Mouse (Mus musculus) thymus, adult 2 months (tissue): ENCODE measurements around the gene Mavs.

Experiments
- CTCF ChIP-seq: fragments of 200-500 bp; IDR thresholded peaks from 2 replicates; pipeline ENCODE4 v1.5.1; 2012; ENCODE audit warnings: mild to moderate bottlenecking, control low read depth, low read length, moderate library complexity, borderline replicate concordance; ENCODE audit not compliant: control insufficient read depth, poor library complexity, insufficient read depth; ENCODE audit errors: extremely low read depth
- POLR2A ChIP-seq: fragments of 200-500 bp; IDR thresholded peaks from 2 replicates; pipeline ENCODE4 v1.6.1; 2012; ENCODE audit warnings: mild to moderate bottlenecking, low read length, control low read depth, moderate library complexity; ENCODE audit not compliant: control insufficient read depth, poor library complexity, insufficient read depth; ENCODE audit errors: extremely low read depth

- no peak for TF ChIP-seq POLR2A
- no peak for TF ChIP-seq CTCF
Measured at GRCm38 (mm10) chr2:131211026-131211615, 22.7 kb upstream of the Mavs start.
